Mouse (Mus musculus) MEL (cell line): ENCODE results near the gene Pcgf1.

Source experiments
- CTCF ChIP-seq, 3 experiments: IDR thresholded peaks in 2 of 3; conservative IDR thresholded peaks in 1 of 3; 2 replicates each; pipeline ENCODE4 v1.5.1; 2011 to 2012; ENCODE audit warnings: low read length in 3 of 3, low read depth in 2 of 3, mild to moderate bottlenecking in 2 of 3, improper control_type of control experiment in 1 of 3, inconsistent platforms in 1 of 3, mixed read lengths in 1 of 3, moderate library complexity in 1 of 3; ENCODE audit not compliant: control insufficient read depth in 1 of 3, insufficient read depth in 1 of 3, poor library complexity in 1 of 3, severe bottlenecking in 1 of 3
- GATA1 ChIP-seq: IDR thresholded peaks from 2 replicates; pipeline ENCODE4 v1.6.1; 2011; ENCODE audit warnings: low read depth, low read length, improper control_type of control experiment
- MAFK ChIP-seq: IDR thresholded peaks from 2 replicates; pipeline ENCODE4 v1.6.1; 2011; ENCODE audit warnings: low read depth, mild to moderate bottlenecking, low read length, improper control_type of control experiment, borderline replicate concordance
- NELFE ChIP-seq: IDR thresholded peaks from 2 replicates; pipeline ENCODE4 v1.6.1; 2011; ENCODE audit warnings: low read depth, low read length, improper control_type of control experiment
- NRF1 ChIP-seq: IDR thresholded peaks from 2 replicates; pipeline ENCODE4 v1.6.1; 2014; ENCODE audit warnings: low read depth, mild to moderate bottlenecking, inconsistent platforms, low read length, improper control_type of control experiment, moderate library complexity; ENCODE audit not compliant: poor library complexity, insufficient read depth, severe bottlenecking
- POLR2A ChIP-seq, 2 experiments: IDR thresholded peaks; 2 replicates each; pipeline ENCODE4 v1.6.1; 2011 to 2012; ENCODE audit warnings: low read length in 2 of 2, mild to moderate bottlenecking in 2 of 2, control low read depth in 1 of 2, improper control_type of control experiment in 1 of 2, low read depth in 1 of 2, moderate library complexity in 1 of 2; ENCODE audit not compliant: control insufficient read depth in 1 of 2, insufficient read depth in 1 of 2, poor library complexity in 1 of 2
- POLR2AphosphoS5 ChIP-seq: IDR thresholded peaks from 2 replicates; pipeline ENCODE4 v1.6.1; 2012; ENCODE audit warnings: low read depth, borderline replicate concordance, mild to moderate bottlenecking, inconsistent platforms, low read length, moderate library complexity, mixed read lengths
- TBP ChIP-seq: IDR thresholded peaks from 2 replicates; pipeline ENCODE4 v1.8.0; 2011; ENCODE audit warnings: low read depth, low read length, improper control_type of control experiment
- UBTF ChIP-seq: IDR thresholded peaks from 2 replicates; pipeline ENCODE4 v1.6.1; 2012; ENCODE audit warnings: low read depth, mild to moderate bottlenecking, inconsistent platforms, low read length, improper control_type of control experiment, moderate library complexity, borderline replicate concordance; ENCODE audit not compliant: insufficient read depth

GRCm38 (mm10) chr6:83101316-83101687, 23.6 kb downstream of the Pcgf1 start, which contains the start of the genes Ccdc142 and Gm42688:
- TF ChIP-seq MAFK (no peak), GATA1 (0 out of 2 replicates have a peak, but pooled peaks have one; percentile 11), CTCF (IDR thresholded peaks at IDR 0.05 in 2 of 3, conservative IDR thresholded peaks at IDR 0.05 in 1 of 3; ENCODE audit: control insufficient read depth in 1 of 3, insufficient read depth in 1 of 3, low read depth in 2 of 3, low read length in 3 of 3, poor library complexity in 1 of 3, severe bottlenecking in 1 of 3) (peak; percentile 17 to 82 (median 31); a peak in 4 of 6 replicates), POLR2A (IDR thresholded peaks at IDR 0.05; ENCODE audit: control insufficient read depth in 1 of 2, insufficient read depth in 1 of 2, low read depth in 1 of 2, low read length in 2 of 2, poor library complexity in 1 of 2) (peak in 1 of 2 experiments; percentile 81; a peak in 2 of 4 replicates), TBP (peak; percentile 58; the same call in 1 of the 2 replicates), UBTF (peak; percentile 44; the same call in 1 of the 2 replicates), NRF1 (0 out of 2 replicates have a peak, but pooled peaks have one; percentile 30), NELFE (peak; percentile 52; the same call in 1 of the 2 replicates), POLR2AphosphoS5 (no peak)
